Mouse (Mus musculus) E14TG2a.4 (cell line): ENCODE measurements around the gene Slc9a9.

Experiments
- H3K27me3 ChIP-seq: 2 replicates; pipeline ENCODE4 v1.6.1; 2014; ENCODE audit warnings: low read length, control low read depth; ENCODE audit not compliant: insufficient read depth
- H3K36me3 ChIP-seq: 2 replicates; pipeline ENCODE4 v1.6.1; 2014; ENCODE audit warnings: low read length, control low read depth; ENCODE audit not compliant: insufficient read depth
- H3K4me1 ChIP-seq: replicated peaks from 2 replicates; pipeline ENCODE4 v1.6.1; 2014; ENCODE audit warnings: low read depth, low read length, control low read depth
- H3K4me3 ChIP-seq: replicated peaks from 2 replicates; pipeline ENCODE4 v1.5.1; 2014; ENCODE audit warnings: mild to moderate bottlenecking, low read length
- H3K9me3 ChIP-seq: 2 replicates; pipeline ENCODE4 v1.6.1; 2014; ENCODE audit warnings: low read length, control low read depth
- CTCF ChIP-seq: conservative IDR thresholded peaks from 2 replicates; pipeline ENCODE4 v1.5.1; 2014; ENCODE audit warnings: low read length
- NANOG ChIP-seq: IDR thresholded peaks from 2 replicates; pipeline ENCODE4 v1.6.1; 2014; ENCODE audit warnings: borderline replicate concordance, low read length, mixed read lengths
- POU5F1 ChIP-seq: IDR thresholded peaks from 2 replicates; pipeline ENCODE4 v1.6.1; 2014; ENCODE audit warnings: low read length, borderline replicate concordance

Slc9a9 gene

DNA sequence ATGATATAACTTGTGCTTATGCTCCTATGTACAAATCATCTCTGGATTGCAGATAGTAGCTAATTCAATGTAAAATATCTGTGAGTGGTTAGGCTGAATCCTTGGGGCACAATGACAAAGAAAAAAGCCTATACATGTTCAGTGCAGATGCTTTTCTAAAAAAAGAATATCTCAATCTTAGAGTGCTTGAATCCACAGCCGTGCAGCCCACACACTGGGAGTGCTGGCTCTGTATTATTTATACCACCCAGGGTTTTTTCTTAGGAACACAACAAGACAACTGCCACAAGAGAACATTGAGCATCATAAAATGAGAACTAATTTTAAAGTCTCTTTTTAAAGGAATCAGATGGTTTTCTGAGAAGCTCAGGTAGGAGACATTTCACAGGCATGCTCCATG lies 19.7 kb upstream of the Slc9a9 start:
- no peaks in the 10 kb centered on the region for H3K4me1 ChIP-seq
- no peak overlapping the region for H3K4me3 ChIP-seq
- H3K36me3 ChIP-seq: no peaks in the 10 kb centered on the region
- TF ChIP-seq NANOG: no peak
- no peak for TF ChIP-seq POU5F1
- no peak for TF ChIP-seq CTCF
- peaks cover 4% of the 10 kb centered on the region; the same call in 1 of the 2 replicates for H3K9me3 ChIP-seq
- peaks cover 41% of the 10 kb centered on the region for H3K27me3 ChIP-seq

DNA sequence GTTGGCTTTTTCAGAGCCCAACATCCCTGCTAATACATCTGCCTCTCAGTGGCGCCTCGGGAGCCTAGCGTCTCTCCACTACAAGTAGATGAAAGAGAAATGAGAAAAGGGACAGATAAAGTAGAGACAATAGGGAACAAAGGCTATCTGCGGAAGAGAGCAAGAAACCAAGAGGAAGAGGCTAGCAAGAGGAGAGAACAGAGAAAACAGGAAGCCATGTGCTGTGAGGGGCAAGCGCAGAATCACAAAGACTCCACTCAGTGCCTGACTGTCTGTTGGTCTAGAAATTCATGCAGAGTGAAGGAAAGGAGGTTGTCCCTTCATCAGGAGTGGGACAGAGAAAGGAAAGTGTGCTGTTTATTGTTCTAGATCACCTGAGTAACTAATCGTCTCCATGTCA lies 16.5 kb upstream of the Slc9a9 start:
- H3K9me3 ChIP-seq: peaks cover 4% of the 10 kb centered on the region; the same call in 1 of the 2 replicates
- no peaks in the 10 kb centered on the region for H3K36me3 ChIP-seq
- H3K27me3 ChIP-seq: peaks cover 60% of the 10 kb centered on the region
- H3K4me3 ChIP-seq: no peak overlapping the region
- no peak for TF ChIP-seq NANOG
- TF ChIP-seq CTCF: no peak
- no peak for TF ChIP-seq POU5F1
- peaks cover 9% of the 10 kb centered on the region for H3K4me1 ChIP-seq

DNA sequence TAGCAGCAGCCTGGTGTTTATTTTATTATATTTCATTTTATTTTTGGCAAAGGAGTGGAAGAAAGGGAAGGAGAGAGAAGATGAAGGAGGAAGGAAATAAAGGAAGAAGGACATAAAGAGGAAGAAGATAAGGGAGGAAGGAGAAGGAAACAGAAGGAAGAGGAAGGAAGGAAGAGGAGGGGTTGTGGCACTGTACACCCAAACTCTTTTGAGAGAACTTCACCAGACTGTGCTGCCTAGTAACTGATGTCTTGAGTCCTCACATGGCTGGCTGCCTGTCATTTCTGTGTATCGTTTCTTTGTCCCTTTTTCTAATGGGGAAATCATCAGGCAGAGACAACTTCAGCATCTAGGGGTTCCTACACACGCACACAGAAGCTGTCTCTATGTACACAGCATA lies 15.9 kb upstream of the Slc9a9 start:
- Histone ChIP-seq H3K4me3 (no peak overlapping the region), H3K36me3 (no peaks in the 10 kb centered on the region), H3K4me1 (peaks cover 10% of the 10 kb centered on the region), H3K27me3 (peaks cover 65% of the 10 kb centered on the region), H3K9me3 (peaks cover 4% of the 10 kb centered on the region; the same call in 1 of the 2 replicates)
- TF ChIP-seq CTCF: no peak
- no peak for TF ChIP-seq NANOG
- no peak for TF ChIP-seq POU5F1

DNA sequence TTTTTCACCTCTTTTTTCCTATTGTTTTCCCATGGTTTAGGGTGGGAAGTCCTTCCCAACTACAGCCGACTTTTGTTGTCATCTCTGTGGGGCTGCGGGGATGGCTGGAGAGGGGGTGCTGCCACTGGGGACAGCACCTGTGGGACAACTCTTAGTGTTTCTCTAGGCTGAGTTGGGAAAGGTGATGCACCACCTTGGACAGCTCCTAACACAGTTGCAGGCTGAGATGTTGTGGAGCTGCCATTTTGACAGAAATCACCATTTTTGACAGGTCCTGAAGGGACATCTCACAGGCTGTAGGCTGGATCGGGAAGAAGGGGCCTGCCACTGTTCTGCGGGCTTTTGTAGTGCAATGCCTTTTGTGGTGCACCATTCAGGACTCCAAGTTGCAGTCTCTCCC lies 13.4 kb upstream of the Slc9a9 start:
- H3K27me3 ChIP-seq: peaks cover 85% of the 10 kb centered on the region
- no peaks in the 10 kb centered on the region for H3K9me3 ChIP-seq
- TF ChIP-seq NANOG: no peak
- TF ChIP-seq CTCF: no peak
- TF ChIP-seq POU5F1: no peak
- no peak overlapping the region for H3K4me3 ChIP-seq
- peaks cover 33% of the 10 kb centered on the region for H3K4me1 ChIP-seq
- H3K36me3 ChIP-seq: no peaks in the 10 kb centered on the region

DNA sequence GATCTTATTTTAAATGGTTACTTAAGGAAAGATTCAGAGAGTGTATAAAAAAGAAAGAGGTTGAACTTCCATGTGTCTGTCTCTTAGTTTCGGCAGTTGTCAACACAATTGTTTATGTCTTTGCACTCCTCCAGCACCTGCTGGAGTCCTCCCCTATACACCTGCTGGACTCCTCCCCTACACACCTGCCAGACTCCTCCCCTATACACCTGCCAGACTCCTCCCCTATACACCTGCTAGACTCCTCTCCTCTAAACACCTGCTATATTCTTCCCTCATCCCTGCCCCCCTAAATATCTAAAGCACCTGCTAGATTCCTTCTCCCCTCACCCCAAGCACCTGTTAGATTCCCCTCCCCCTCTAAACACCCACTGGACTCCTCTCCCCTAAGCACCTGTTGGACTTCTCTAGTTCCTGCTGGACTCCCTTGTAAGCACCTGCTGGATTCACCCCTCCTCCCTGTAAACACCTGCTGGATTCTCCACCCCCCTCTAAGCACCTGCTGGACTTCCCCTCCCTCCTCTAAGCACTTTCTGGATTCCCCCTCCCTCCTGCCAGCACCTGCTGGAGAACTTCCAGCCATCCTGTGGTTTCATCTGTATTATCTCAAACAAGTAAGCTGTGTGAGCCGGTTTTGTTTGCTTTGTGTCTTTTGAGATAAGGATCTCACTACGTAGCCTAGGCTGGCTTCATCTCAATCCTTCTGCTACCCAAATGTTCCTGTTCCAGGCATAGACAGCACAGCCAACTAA lies 10.1 kb upstream of the Slc9a9 start:
- H3K4me1 ChIP-seq: peaks cover 46% of the 10 kb centered on the region
- H3K36me3 ChIP-seq: no peaks in the 10 kb centered on the region
- H3K9me3 ChIP-seq: no peaks in the 10 kb centered on the region
- no peak overlapping the region for H3K4me3 ChIP-seq
- no peak for TF ChIP-seq POU5F1
- no peak for TF ChIP-seq NANOG
- no peak for TF ChIP-seq CTCF
- peaks cover 73% of the 10 kb centered on the region for H3K27me3 ChIP-seq

DNA sequence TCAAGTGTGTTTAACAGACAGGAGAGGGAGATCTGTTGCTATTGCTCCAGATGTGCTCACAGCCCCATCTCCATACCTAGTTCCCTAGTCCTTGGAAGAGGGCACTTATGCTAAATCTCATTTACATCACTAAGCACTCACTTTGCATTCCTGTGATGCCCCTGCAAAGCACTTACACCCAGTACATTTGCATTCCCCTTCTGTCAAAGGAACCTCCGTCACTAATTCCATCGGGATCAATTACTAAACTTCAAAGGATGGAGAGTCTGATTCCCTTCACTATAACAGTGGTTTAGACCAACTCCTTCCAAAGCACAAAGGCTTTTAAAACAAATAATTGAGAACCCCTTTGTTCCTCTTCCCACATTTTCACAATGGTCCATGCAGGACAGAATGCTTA lies 7.9 kb upstream of the Slc9a9 start:
- Histone ChIP-seq H3K36me3 (no peaks in the 10 kb centered on the region), H3K4me3 (no peak overlapping the region), H3K9me3 (peaks cover 8% of the 10 kb centered on the region), H3K27me3 (peaks cover 78% of the 10 kb centered on the region), H3K4me1 (peaks cover 52% of the 10 kb centered on the region)
- TF ChIP-seq CTCF (no peak), NANOG (peak; percentile 94), POU5F1 (peak; percentile 78; the same call in 1 of the 2 replicates)

DNA sequence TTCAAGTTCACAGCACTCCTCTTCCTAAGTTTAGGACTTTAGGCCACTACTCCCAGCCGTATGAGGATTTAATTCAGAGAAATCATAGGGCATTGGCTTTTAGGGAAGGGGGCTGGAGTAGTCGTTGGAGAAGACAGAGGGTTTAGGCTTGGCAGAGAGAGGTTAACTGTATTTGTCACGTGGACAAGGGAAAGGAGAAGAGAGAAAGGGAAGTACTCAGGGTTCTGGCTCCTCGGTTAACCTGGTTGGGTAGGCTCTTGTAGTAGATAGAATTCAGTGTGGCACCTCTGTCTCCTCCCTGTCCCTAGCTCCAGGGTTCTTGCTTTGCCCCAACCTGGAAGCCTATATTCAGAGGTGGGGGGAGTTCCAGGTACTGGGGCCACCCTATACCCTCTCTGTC lies 4.5 kb upstream of the Slc9a9 start:
- Histone ChIP-seq H3K27me3 (peaks cover 79% of the 10 kb centered on the region), H3K9me3 (peaks cover 8% of the 10 kb centered on the region), H3K4me3 (no peak overlapping the region), H3K36me3 (no peaks in the 10 kb centered on the region), H3K4me1 (peaks cover 55% of the 10 kb centered on the region)
- TF ChIP-seq CTCF (no peak), NANOG (no peak), POU5F1 (no peak)

DNA sequence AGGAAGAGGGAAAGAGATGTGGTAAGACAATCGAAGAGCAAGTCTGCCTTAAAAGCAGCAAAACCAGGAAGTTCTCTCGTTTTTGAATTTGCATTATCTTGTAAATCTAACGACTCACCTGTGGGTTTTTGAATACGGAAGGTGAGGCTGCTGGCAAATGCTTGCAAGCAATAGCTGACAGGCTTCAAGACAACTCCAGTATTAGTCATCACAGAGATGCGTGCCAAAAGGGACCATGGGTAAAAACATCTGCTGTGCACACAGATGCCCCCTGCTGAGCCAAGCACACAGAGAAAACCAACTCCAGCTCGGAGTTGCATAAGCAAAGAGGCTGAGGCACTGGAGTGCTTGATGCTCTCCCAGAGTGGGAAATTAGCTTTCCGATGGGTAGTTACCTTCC lies 1.1 kb upstream of the Slc9a9 start:
- no peaks in the 10 kb centered on the region for H3K36me3 ChIP-seq
- no peak overlapping the region for H3K4me3 ChIP-seq
- peaks cover 85% of the 10 kb centered on the region for H3K27me3 ChIP-seq
- no peak for TF ChIP-seq POU5F1
- TF ChIP-seq CTCF: no peak
- no peak for TF ChIP-seq NANOG
- H3K4me1 ChIP-seq: peaks cover 35% of the 10 kb centered on the region
- peaks cover 8% of the 10 kb centered on the region for H3K9me3 ChIP-seq

DNA sequence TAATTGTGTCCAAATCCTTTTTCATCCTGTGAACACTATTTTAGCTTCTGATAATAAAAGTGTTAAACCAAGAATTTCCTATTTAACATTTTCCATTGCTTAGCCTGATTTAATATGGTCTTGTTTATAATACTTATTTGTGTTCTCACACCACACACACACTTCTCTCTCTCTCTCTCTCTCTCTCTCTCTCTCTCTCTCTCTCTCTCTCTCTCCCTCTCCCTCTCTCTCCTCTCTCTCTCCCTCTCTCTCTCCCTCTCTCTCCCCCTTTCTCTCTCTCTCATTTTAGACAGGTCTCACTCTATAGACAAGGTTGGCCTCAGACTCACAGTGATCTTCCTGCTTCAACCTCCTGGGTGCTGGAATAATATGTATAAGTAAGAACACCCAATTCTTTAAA lies 995 bp downstream of the Slc9a9 start:
- Histone ChIP-seq H3K27me3 (peaks cover 70% of the 10 kb centered on the region), H3K36me3 (no peaks in the 10 kb centered on the region), H3K4me1 (peaks cover 39% of the 10 kb centered on the region), H3K9me3 (peaks cover 4% of the 10 kb centered on the region), H3K4me3 (no peak overlapping the region)
- TF ChIP-seq NANOG: no peak
- TF ChIP-seq CTCF: no peak
- no peak for TF ChIP-seq POU5F1
